16 mouse cellular contexts compared by ENCODE assay signal in the genomic region with DNA sequence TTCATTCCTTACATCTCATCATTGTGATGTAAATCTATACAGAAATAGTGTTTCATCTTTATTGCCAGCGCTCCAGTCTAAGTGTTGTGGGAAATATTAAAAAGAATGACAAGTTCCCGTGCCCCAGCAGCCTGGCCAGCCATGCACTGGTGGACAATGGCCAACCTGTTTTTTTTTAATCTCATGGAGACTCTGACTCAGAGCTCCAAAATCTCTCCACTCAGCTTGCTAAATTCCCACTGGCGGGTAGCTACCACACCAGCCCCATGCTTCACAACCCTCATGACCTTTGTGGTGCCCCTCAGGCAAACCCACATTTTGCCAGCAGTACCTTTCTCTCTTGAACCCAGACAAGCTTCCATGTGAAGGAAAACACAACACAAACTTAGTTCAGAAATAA.
DNase-seq lines count a peak whose midpoint lies in the region; ATAC-seq and TF ChIP-seq lines count a peak whose summit lies in the region.
"Had no signal": no experiment of that assay in that cellular context is flagged by ENCODE, and none has a peak within 500 bp of the region (broad histone marks: within the 10 kb centered on the region; RNA-seq: fewer than 3 reads in every experiment).

No protein-coding gene starts in this region.

- H3K9ac ChIP-seq in lung, postnatal 0 days (replicated peaks; ENCODE audit: low read depth): no peak overlapping the region
- H3K9ac ChIP-seq: embryonic facial prominence, embryonic 15.5 days; limb, embryonic 13.5 days; liver, postnatal 0 days; midbrain, embryonic 12.5 days had no signal

- no peaks in the 10 kb centered on the region for H3K9me3 ChIP-seq in lung, postnatal 0 days (ENCODE audit: low read length)
- H3K9me3 ChIP-seq: embryonic facial prominence, embryonic 15.5 days; midbrain, embryonic 12.5 days had no signal

- H3K4me3 ChIP-seq in gastrocnemius, adult 2 months: no peak overlapping the region
- no peak overlapping the region for H3K4me3 ChIP-seq in lung, postnatal 0 days (ENCODE audit: low read depth, low read length)
- H3K4me3 ChIP-seq: embryonic facial prominence, embryonic 15.5 days; limb, embryonic 13.5 days; midbrain, embryonic 12.5 days had no signal

- no peaks in the 10 kb centered on the region for H3K4me1 ChIP-seq in lung, postnatal 0 days (ENCODE audit: insufficient read depth, low read depth, low read length)
- H3K4me1 ChIP-seq: embryonic facial prominence, embryonic 15.5 days; midbrain, embryonic 12.5 days had no signal

- H3K27me3 ChIP-seq in lung, postnatal 0 days (replicated peaks; ENCODE audit: insufficient read depth, low read length): no peaks in the 10 kb centered on the region
- H3K27me3 ChIP-seq: embryonic facial prominence, embryonic 15.5 days; limb, embryonic 13.5 days; midbrain, embryonic 12.5 days had no signal

- peaks cover 9% of the 10 kb centered on the region; the same call in 1 of the 2 replicates for H3K36me3 ChIP-seq in lung, postnatal 0 days (ENCODE audit: insufficient read depth, low read length)

- intact Hi-C loops in gastrocnemius, adult 2 months (cut with DNase I): no loop called here

- no peak for TF ChIP-seq EP300 in lung, postnatal 0 days (IDR thresholded peaks at IDR 0.05)

- no peak for DNase-seq in gastrocnemius, adult 2 months
- DNase-seq in gastrocnemius, postnatal 25 days: no peak
- no peak for DNase-seq in lung, postnatal 0 days (ENCODE audit: low spot score)
- DNase-seq in lung, postnatal 36 days: no peak
- DNase-seq in adipocyte (ENCODE audit: low spot score): peak; percentile 78
- DNase-seq in lung, postnatal 10 days: peak; percentile 49
- DNase-seq in cerebellum, adult 9-10 months: no peak
- DNase-seq: cerebellum, adult 11-12 months; liver, postnatal 0 days; right cerebral cortex, postnatal 4 days had no signal

- no peak overlapping the region for H3K4me2 ChIP-seq in lung, postnatal 0 days (replicated peaks; ENCODE audit: low read depth, low read length)
- H3K4me2 ChIP-seq: embryonic facial prominence, embryonic 15.5 days; limb, embryonic 13.5 days; midbrain, embryonic 12.5 days had no signal

- 0 out of 2 replicates have a peak, but pooled peaks have one; percentile 12 for ATAC-seq in lung, postnatal 0 days
- ATAC-seq in granulocyte monocyte progenitor cell, adult 5-6 weeks (replicated peaks; ENCODE audit: poor library complexity, severe bottlenecking): no peak
- ATAC-seq: CD4-positive, CD25-positive, alpha-beta regulatory T cell, adult 4 months; forebrain, embryonic 16.5 days; liver, postnatal 0 days had no signal

- TF ChIP-seq CTCF in gastrocnemius, adult 2 months (IDR thresholded peaks at IDR 0.05): no peak
- TF ChIP-seq CTCF in lung, postnatal 0 days (IDR thresholded peaks at IDR 0.05): no peak

- 56% methylated on average over 3 of the region's 3 CpGs for WGBS in lung, postnatal 0 days

- peak overlapping the region; percentile 60 for H3K27ac ChIP-seq in gastrocnemius, adult 2 months
- H3K27ac ChIP-seq in lung, postnatal 0 days (ENCODE audit: low read length): no peak overlapping the region
- H3K27ac ChIP-seq: embryonic facial prominence, embryonic 15.5 days; limb, embryonic 13.5 days; midbrain, embryonic 12.5 days had no signal

Comparison
In these comparisons a context has a peak if more than half of its experiments do, and no peak if none do; other contexts are left out.
1. DNase-seq: peak in adipocyte (single experiment) and lung, postnatal 10 days (single experiment); none in gastrocnemius, adult 2 months (single experiment), gastrocnemius, postnatal 25 days (single experiment), lung, postnatal 0 days (single experiment), lung, postnatal 36 days (single experiment) and cerebellum, adult 9-10 months (single experiment).